Mouse (Mus musculus) intestine, postnatal 0 days (tissue): ENCODE measurements around the gene Ctc1. TPM values are rescaled to one million over a fixed set of nuclear protein-coding genes. Genes with fewer than 3 reads are reported as not detected.

Experiments used
- ATAC-seq: fragments of 200-750 bp; cut with Nextera tagmentation; 2 replicates; pipeline ENCODE4 v1.8.0; 2017; ENCODE audit warnings: mild to moderate bottlenecking, moderate TSS enrichment, moderate library complexity
- H3K27ac ChIP-seq: fragments of 300-500 bp; sonication (generic); 2 replicates; pipeline ENCODE4 v1.5.1; 2014; ENCODE audit warnings: mild to moderate bottlenecking, low read depth, low read length, moderate library complexity
- H3K27me3 ChIP-seq: fragments of 300-500 bp; sonication (generic); replicated peaks from 2 replicates; pipeline ENCODE4 v1.6.1; 2014; ENCODE audit warnings: low read length, mixed read lengths; ENCODE audit not compliant: control insufficient read depth, insufficient read depth
- H3K36me3 ChIP-seq: fragments of 300-500 bp; sonication (generic); 2 replicates; pipeline ENCODE4 v1.6.1; 2014; ENCODE audit warnings: mild to moderate bottlenecking, moderate library complexity; ENCODE audit not compliant: control insufficient read depth, insufficient read depth
- H3K4me1 ChIP-seq: fragments of 300-500 bp; sonication (generic); replicated peaks from 2 replicates; pipeline ENCODE4 v1.6.1; 2014; ENCODE audit warnings: antibody characterized with exemption, low read length, mixed read lengths; ENCODE audit not compliant: control insufficient read depth, insufficient read depth
- H3K4me2 ChIP-seq: fragments of 300-500 bp; sonication (generic); replicated peaks from 2 replicates; pipeline ENCODE4 v1.6.1; 2014; ENCODE audit warnings: low read depth, mild to moderate bottlenecking, moderate library complexity
- H3K4me3 ChIP-seq: fragments of 300-500 bp; sonication (generic); 2 replicates; pipeline ENCODE4 v1.5.1; 2014; ENCODE audit warnings: low read depth, low read length
- H3K9ac ChIP-seq: fragments of 300-500 bp; sonication (generic); 2 replicates; pipeline ENCODE4 v1.6.1; 2014; ENCODE audit warnings: mild to moderate bottlenecking, low read depth, low read length
- H3K9me3 ChIP-seq: fragments of 300-500 bp; sonication (generic); 2 replicates; pipeline ENCODE4 v1.6.1; 2016; ENCODE audit warnings: mixed run types; ENCODE audit not compliant: control insufficient read depth
- CTCF ChIP-seq: sonication (generic); IDR thresholded peaks from 2 replicates; pipeline ENCODE4 v1.5.1; 2016; ENCODE audit warnings: low read depth, mild to moderate bottlenecking, control low read depth, antibody characterized with exemption, moderate library complexity
- WGBS: fragments of 180-500 bp; shearing (Covaris S2); extraction: QIAGEN DNeasy Blood & Tissue Kit; methylation state at CpG from one replicate; pipeline ENCODE4 v1.1.7; 2014; 5-methylcytosine and 5-hydroxymethylcytosine counted together
- polyA plus RNA-seq: library from polyadenylated mRNA; unstranded; fragments of >200 nt; fragmentation: Nextera tagmentation; extraction: Ambion mirVana; gene quantifications from 2 replicates; pipeline ENCODE4 v1.2.1, GENCODE M21; 2015

Ctc1 gene
- polyA plus RNA-seq, 1 experiment from 2014 or later = 9.4 TPM

DNA sequence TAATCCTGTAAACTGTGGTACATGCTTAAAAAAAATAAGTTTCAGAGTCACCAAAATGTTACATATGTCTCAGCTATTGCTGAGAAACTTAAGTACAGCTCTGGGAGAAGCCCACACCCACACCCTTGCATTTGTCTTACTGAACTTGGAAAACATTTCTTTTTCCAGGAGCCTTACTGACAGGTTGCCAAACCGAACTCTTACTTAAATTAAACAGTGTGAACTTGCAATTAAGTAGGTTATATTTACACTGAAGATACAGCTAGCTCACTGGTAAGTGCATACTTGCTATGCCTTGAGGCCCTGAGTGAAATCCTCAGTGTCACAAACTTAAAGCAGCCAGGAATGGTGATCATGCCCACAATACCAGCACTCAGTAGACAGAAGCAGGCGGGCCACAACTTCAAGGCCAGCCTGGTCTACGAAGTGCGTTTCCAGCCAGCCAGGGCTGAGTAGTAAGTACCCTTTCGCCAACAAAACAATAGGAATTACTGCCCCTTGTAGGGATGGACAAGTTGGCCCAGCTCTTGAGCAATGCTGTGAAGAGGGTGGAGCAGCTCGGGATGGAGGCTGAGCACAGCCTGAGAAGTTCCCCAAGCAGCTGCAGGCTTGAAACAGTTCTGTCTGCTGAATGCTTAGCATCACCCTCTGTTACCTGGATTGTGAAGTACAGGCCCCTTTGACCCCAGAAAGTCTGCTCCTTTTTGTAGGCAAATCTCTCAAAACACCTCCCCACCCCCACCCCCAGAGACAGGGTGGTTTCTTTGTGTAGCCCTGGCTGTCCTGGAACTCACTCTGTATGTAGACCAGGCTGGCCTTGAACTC, 58.5 kb downstream of the Ctc1 start:
- no peak overlapping the region for H3K4me3 ChIP-seq
- no peak for ATAC-seq
- H3K27ac ChIP-seq = 0 out of 2 replicates have a peak overlapping the region, but pooled peaks have one; percentile 92
- no peaks in the 10 kb centered on the region for H3K27me3 ChIP-seq
- no peak overlapping the region for H3K9ac ChIP-seq
- H3K4me1 ChIP-seq = no peaks in the 10 kb centered on the region
- TF ChIP-seq CTCF = no peak
- H3K4me2 ChIP-seq = no peak overlapping the region
- H3K36me3 ChIP-seq = no peaks in the 10 kb centered on the region
- WGBS = 37% methylated on average over 6 of the region's 6 CpGs
- no peaks in the 10 kb centered on the region for H3K9me3 ChIP-seq

DNA sequence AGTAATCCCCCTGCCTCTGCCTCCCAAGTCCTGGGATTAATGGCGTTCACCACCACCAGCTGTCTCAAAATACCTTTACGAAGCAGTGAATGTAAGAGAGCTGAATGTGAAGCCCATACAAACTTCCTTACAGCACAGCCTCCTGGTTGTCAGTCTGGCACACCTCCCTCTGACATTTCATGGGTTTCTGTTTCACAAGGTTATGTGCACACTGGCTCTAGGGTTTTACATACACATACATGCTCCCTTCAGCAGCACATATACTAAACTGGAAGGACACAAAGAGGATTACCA, 59.0 kb downstream of the Ctc1 start:
- Histone ChIP-seq H3K27ac (no peak overlapping the region), H3K27me3 (no peaks in the 10 kb centered on the region), H3K9ac (no peak overlapping the region), H3K9me3 (no peaks in the 10 kb centered on the region), H3K4me2 (no peak overlapping the region), H3K4me3 (no peak overlapping the region), H3K36me3 (no peaks in the 10 kb centered on the region), H3K4me1 (no peaks in the 10 kb centered on the region)
- TF ChIP-seq CTCF = no peak
- ATAC-seq = no peak
- WGBS = 60% methylated on average over 2 of the region's 2 CpGs

DNA sequence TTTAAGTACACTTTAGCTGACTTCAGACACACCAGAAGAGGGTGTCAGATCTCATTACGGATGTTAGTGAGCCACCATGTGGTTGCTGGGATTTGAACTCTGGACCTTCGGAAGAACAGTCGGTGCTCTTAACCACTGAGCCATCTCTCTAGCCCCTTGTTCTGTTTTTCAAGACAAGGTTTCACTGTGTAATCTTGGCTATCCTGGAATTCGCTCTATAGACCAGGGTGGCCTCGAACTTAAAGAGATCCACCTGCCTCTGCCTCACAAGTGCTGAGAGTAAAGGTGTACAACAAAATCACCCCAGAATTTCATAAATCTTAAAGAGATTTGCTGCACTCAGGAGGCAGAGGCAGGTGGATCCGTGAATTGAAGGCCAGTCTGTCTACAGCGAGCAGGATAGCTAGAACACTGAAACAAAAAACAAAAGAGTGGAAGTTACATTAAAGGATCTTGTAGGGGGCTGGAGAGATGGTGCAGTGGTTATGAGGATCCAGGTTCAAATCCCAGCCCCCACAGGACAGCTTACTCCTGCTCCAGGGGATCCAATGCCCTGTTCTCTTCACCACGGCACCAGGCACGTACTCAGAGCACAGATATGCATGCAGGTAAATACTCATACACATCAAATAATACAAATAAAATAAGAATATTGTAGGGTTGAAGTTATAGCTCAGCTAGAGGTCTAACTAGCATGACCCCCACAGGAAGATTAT, 60.2 kb downstream of the Ctc1 start:
- Histone ChIP-seq H3K4me1 (no peaks in the 10 kb centered on the region), H3K4me3 (no peak overlapping the region), H3K9ac (no peak overlapping the region), H3K4me2 (no peak overlapping the region), H3K27me3 (no peaks in the 10 kb centered on the region), H3K36me3 (no peaks in the 10 kb centered on the region), H3K27ac (no peak overlapping the region), H3K9me3 (no peaks in the 10 kb centered on the region)
- ATAC-seq = no peak
- WGBS = 65% methylated on average over 8 of the region's 9 CpGs
- no peak for TF ChIP-seq CTCF

DNA sequence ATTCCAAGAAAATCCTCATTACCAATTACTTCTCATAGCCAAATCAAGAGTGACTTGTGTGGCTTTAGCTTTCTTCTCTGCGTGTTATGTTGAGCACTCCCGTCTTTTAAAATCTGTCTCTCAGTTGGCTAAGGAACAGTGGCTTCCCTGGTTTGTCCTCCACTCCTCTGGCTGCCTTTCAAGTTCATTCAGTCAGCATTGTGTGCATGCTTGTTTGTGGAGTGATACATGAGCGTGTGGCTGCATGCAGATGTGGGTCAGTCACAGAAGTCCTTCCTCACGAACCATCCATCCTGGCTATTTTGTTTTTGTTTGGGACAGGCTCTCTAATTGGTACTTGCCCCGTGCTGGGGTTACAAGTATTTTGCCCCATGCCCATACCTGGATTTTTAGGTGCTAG, 60.9 kb downstream of the Ctc1 start:
- Histone ChIP-seq H3K9me3 (no peaks in the 10 kb centered on the region), H3K4me1 (no peaks in the 10 kb centered on the region), H3K27me3 (no peaks in the 10 kb centered on the region), H3K4me2 (no peak overlapping the region), H3K9ac (no peak overlapping the region), H3K27ac (no peak overlapping the region), H3K36me3 (no peaks in the 10 kb centered on the region), H3K4me3 (no peak overlapping the region)
- 85% methylated on average over 5 of the region's 5 CpGs for WGBS
- ATAC-seq = no peak
- TF ChIP-seq CTCF = no peak

DNA sequence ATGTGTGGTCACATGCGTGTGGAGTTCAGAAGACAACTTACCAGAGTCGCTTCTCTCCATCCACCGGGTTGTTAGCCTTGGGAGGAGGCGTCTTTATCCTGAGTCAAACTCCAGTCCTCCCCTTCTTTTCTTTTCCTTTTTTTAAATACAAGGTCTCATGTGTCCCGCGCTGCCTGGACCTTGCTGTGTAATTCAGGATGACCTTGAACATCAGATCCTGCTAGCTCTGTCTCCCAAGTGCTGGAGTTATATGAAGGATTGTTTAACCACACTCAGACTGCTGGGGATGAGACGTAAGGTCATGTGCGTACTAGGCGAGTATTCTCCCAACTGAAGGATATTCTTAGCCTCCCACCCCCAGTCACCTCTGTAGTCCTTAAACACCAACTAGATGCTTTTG, 61.6 kb downstream of the Ctc1 start:
- ATAC-seq = no peak
- TF ChIP-seq CTCF = no peak
- no peak overlapping the region for H3K4me3 ChIP-seq
- H3K4me1 ChIP-seq = no peaks in the 10 kb centered on the region
- no peaks in the 10 kb centered on the region for H3K36me3 ChIP-seq
- H3K4me2 ChIP-seq = no peak overlapping the region
- 71% methylated on average over 9 of the region's 9 CpGs for WGBS
- H3K9me3 ChIP-seq = no peaks in the 10 kb centered on the region
- H3K9ac ChIP-seq = no peak overlapping the region
- no peaks in the 10 kb centered on the region for H3K27me3 ChIP-seq
- H3K27ac ChIP-seq = no peak overlapping the region

DNA sequence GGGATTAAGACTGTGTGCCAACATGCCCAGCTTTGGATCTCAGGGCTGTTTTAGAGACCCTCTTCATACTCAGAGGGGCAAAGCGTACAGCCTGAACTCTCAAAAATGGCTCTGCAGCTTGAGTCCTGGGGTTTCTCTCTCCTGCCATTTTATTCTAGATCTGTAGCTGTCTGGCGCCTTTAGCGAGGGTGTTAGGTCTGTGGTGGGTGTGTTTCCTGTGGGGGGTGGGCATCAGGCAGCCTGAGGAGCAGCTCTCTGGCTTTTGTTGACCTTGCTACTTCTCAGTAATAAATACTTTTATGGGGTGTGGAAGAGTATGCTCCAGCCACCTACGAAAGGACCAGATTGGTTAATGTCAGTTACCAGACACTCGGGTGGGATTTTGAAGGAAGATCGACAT, 62.3 kb downstream of the Ctc1 start:
- H3K9ac ChIP-seq = no peak overlapping the region
- no peak for ATAC-seq
- H3K27me3 ChIP-seq = no peaks in the 10 kb centered on the region
- no peaks in the 10 kb centered on the region for H3K4me1 ChIP-seq
- H3K9me3 ChIP-seq = no peaks in the 10 kb centered on the region
- H3K4me2 ChIP-seq = no peak overlapping the region
- 62% methylated on average over 6 of the region's 6 CpGs for WGBS
- no peak for TF ChIP-seq CTCF
- no peak overlapping the region for H3K27ac ChIP-seq
- H3K36me3 ChIP-seq = no peaks in the 10 kb centered on the region
- H3K4me3 ChIP-seq = no peak overlapping the region
